Mouse (Mus musculus): ENCODE measurements around the gene Fgfr2. TPM values are rescaled to one million over a fixed set of nuclear protein-coding genes. Genes with fewer than 3 reads are reported as not detected.

The Fgfr2 gene
- polyA plus RNA-seq, 1 experiment: 14.8 TPM

- no peak overlapping the region for H3K27ac ChIP-seq (ENCODE audit: insufficient read depth, low read depth, low read length)
- H3K4me3 ChIP-seq (ENCODE audit: insufficient read depth, low read depth, low read length): no peak overlapping the region
- TF ChIP-seq CTCF (conservative IDR thresholded peaks at IDR 0.05; ENCODE audit: insufficient read depth, insufficient read length, low read depth, low read length) (no peak), POLR2A (IDR thresholded peaks at IDR 0.05; ENCODE audit: low read depth, low read length) (no peak)
- H3K36me3 ChIP-seq (ENCODE audit: control insufficient read depth, insufficient read depth, low read length): no peaks in the 10 kb centered on the region
- H3K4me1 ChIP-seq (ENCODE audit: control insufficient read depth, insufficient read depth, low read length): no peaks in the 10 kb centered on the region
- no peak for DNase-seq
- 0 out of 2 replicates have a peak, but pooled peaks cover 1% of the 10 kb centered on the region for H3K27me3 ChIP-seq (replicated peaks; ENCODE audit: control insufficient read depth, insufficient read depth, low read length)
- WGBS: 95% methylated on average over 4 of the region's 4 CpGs
Measured at GRCm38 (mm10) chr7:132410958-132411357, 712.2 kb downstream of the Fgfr2 start.

GRCm38 (mm10) chr7:132409890-132410289 is 713.3 kb downstream of the Fgfr2 start:
- Histone ChIP-seq H3K4me1 (ENCODE audit: control insufficient read depth, insufficient read depth, low read length) (no peaks in the 10 kb centered on the region), H3K27me3 (replicated peaks; ENCODE audit: control insufficient read depth, insufficient read depth, low read length) (0 out of 2 replicates have a peak, but pooled peaks cover 1% of the 10 kb centered on the region), H3K36me3 (ENCODE audit: control insufficient read depth, insufficient read depth, low read length) (no peaks in the 10 kb centered on the region), H3K4me3 (ENCODE audit: insufficient read depth, low read depth, low read length) (no peak overlapping the region), H3K27ac (ENCODE audit: insufficient read depth, low read depth, low read length) (no peak overlapping the region)
- TF ChIP-seq CTCF (conservative IDR thresholded peaks at IDR 0.05; ENCODE audit: insufficient read depth, insufficient read length, low read depth, low read length) (no peak), POLR2A (IDR thresholded peaks at IDR 0.05; ENCODE audit: low read depth, low read length) (no peak)
- WGBS: 86% methylated on average over 3 of the region's 3 CpGs
- DNase-seq: no peak

GRCm38 (mm10) chr7:132402377-132403084 is 720.6 kb downstream of the Fgfr2 start:
- no peak for DNase-seq
- 72% methylated on average over 10 of the region's 10 CpGs for WGBS
- H3K36me3 ChIP-seq (ENCODE audit: control insufficient read depth, insufficient read depth, low read length): no peaks in the 10 kb centered on the region
- no peak overlapping the region for H3K4me3 ChIP-seq (ENCODE audit: insufficient read depth, low read depth, low read length)
- no peak overlapping the region for H3K27ac ChIP-seq (ENCODE audit: insufficient read depth, low read depth, low read length)
- no peaks in the 10 kb centered on the region for H3K4me1 ChIP-seq (ENCODE audit: control insufficient read depth, insufficient read depth, low read length)
- TF ChIP-seq CTCF (conservative IDR thresholded peaks at IDR 0.05; ENCODE audit: insufficient read depth, insufficient read length, low read depth, low read length) (no peak), POLR2A (IDR thresholded peaks at IDR 0.05; ENCODE audit: low read depth, low read length) (no peak)
- H3K27me3 ChIP-seq (replicated peaks; ENCODE audit: control insufficient read depth, insufficient read depth, low read length): no peaks in the 10 kb centered on the region

GRCm38 (mm10) chr7:132398487-132398886 is 724.7 kb downstream of the Fgfr2 start:
- Histone ChIP-seq H3K36me3 (ENCODE audit: control insufficient read depth, insufficient read depth, low read length) (no peaks in the 10 kb centered on the region), H3K27ac (ENCODE audit: insufficient read depth, low read depth, low read length) (no peak overlapping the region), H3K4me3 (ENCODE audit: insufficient read depth, low read depth, low read length) (no peak overlapping the region), H3K4me1 (ENCODE audit: control insufficient read depth, insufficient read depth, low read length) (peaks cover 4% of the 10 kb centered on the region; the same call in 1 of the 2 replicates), H3K27me3 (replicated peaks; ENCODE audit: control insufficient read depth, insufficient read depth, low read length) (no peaks in the 10 kb centered on the region)
- 90% methylated on average over 3 of the region's 3 CpGs for WGBS
- no peak for TF ChIP-seq CTCF (conservative IDR thresholded peaks at IDR 0.05; ENCODE audit: insufficient read depth, insufficient read length, low read depth, low read length)
- DNase-seq: no peak

- no peak for DNase-seq
- no peak overlapping the region for H3K27ac ChIP-seq (ENCODE audit: insufficient read depth, low read depth, low read length)
- H3K4me1 ChIP-seq (ENCODE audit: control insufficient read depth, insufficient read depth, low read length): peaks cover 4% of the 10 kb centered on the region; the same call in 1 of the 2 replicates
- H3K4me3 ChIP-seq (ENCODE audit: insufficient read depth, low read depth, low read length): no peak overlapping the region
- H3K36me3 ChIP-seq (ENCODE audit: control insufficient read depth, insufficient read depth, low read length): no peaks in the 10 kb centered on the region
- TF ChIP-seq POLR2A (IDR thresholded peaks at IDR 0.05; ENCODE audit: low read depth, low read length) (no peak), CTCF (conservative IDR thresholded peaks at IDR 0.05; ENCODE audit: insufficient read depth, insufficient read length, low read depth, low read length) (no peak)
- no peaks in the 10 kb centered on the region for H3K27me3 ChIP-seq (replicated peaks; ENCODE audit: control insufficient read depth, insufficient read depth, low read length)
- WGBS: 87% methylated on average over 7 of the region's 7 CpGs
Measured at GRCm38 (mm10) chr7:132396661-132397322, 726.4 kb downstream of the Fgfr2 start.

GRCm38 (mm10) chr7:132393582-132394175 is 729.5 kb downstream of the Fgfr2 start:
- peak; percentile 63 for DNase-seq
- Histone ChIP-seq H3K4me3 (ENCODE audit: insufficient read depth, low read depth, low read length) (no peak overlapping the region), H3K36me3 (ENCODE audit: control insufficient read depth, insufficient read depth, low read length) (no peaks in the 10 kb centered on the region), H3K4me1 (ENCODE audit: control insufficient read depth, insufficient read depth, low read length) (peaks cover 4% of the 10 kb centered on the region; the same call in 1 of the 2 replicates), H3K27ac (ENCODE audit: insufficient read depth, low read depth, low read length) (no peak overlapping the region), H3K27me3 (replicated peaks; ENCODE audit: control insufficient read depth, insufficient read depth, low read length) (no peaks in the 10 kb centered on the region)
- TF ChIP-seq POLR2A (IDR thresholded peaks at IDR 0.05; ENCODE audit: low read depth, low read length) (no peak), CTCF (conservative IDR thresholded peaks at IDR 0.05; ENCODE audit: insufficient read depth, insufficient read length, low read depth, low read length) (no peak)

- no peak for TF ChIP-seq POLR2A (IDR thresholded peaks at IDR 0.05; ENCODE audit: low read depth, low read length)
- no peak for TF ChIP-seq CTCF (conservative IDR thresholded peaks at IDR 0.05; ENCODE audit: insufficient read depth, insufficient read length, low read depth, low read length)
- H3K4me1 ChIP-seq (ENCODE audit: control insufficient read depth, insufficient read depth, low read length): peaks cover 4% of the 10 kb centered on the region; the same call in 1 of the 2 replicates
- H3K27ac ChIP-seq (ENCODE audit: insufficient read depth, low read depth, low read length): no peak overlapping the region
- 83% methylated on average over 5 of the region's 5 CpGs for WGBS
- H3K27me3 ChIP-seq (replicated peaks; ENCODE audit: control insufficient read depth, insufficient read depth, low read length): no peaks in the 10 kb centered on the region
- no peaks in the 10 kb centered on the region for H3K36me3 ChIP-seq (ENCODE audit: control insufficient read depth, insufficient read depth, low read length)
- no peak overlapping the region for H3K4me3 ChIP-seq (ENCODE audit: insufficient read depth, low read depth, low read length)
- DNase-seq: no peak
Measured at GRCm38 (mm10) chr7:132393014-132393406, 730.1 kb downstream of the Fgfr2 start.

All from kidney, adult 2 months (tissue).